Mouse (Mus musculus) B cell, adult 2 months (primary cell): ENCODE measurements around the gene Arhgef2.
A peak's percentile ranks its signal among the peaks of the same experiment; 100 is the strongest.

Experiments used
- DNase-seq, 2 experiments: peaks; one replicate each; pipeline ENCODE4 v3.0.0; 2022

Arhgef2 gene

GRCm38 (mm10) chr3:88622113-88622940, 16.6 kb downstream of the Arhgef2 start:
- DNase-seq, result peak; percentile 31

GRCm38 (mm10) chr3:88622941-88623345, 17.2 kb downstream of the Arhgef2 start:
- peak; percentile 26 to 30 for DNase-seq

- peak; percentile 17 to 29 for DNase-seq
Observed at GRCm38 (mm10) chr3:88623346-88624135, 17.8 kb downstream of the Arhgef2 start.

- DNase-seq, result no peak
Observed at GRCm38 (mm10) chr3:88624324-88624723, 18.6 kb downstream of the Arhgef2 start.

GRCm38 (mm10) chr3:88624951-88625350, 19.2 kb downstream of the Arhgef2 start:
- DNase-seq, result no peak

- no peak for DNase-seq
Observed at GRCm38 (mm10) chr3:88625531-88625930, 19.8 kb downstream of the Arhgef2 start.

- DNase-seq, result no peak
Observed at GRCm38 (mm10) chr3:88626316-88626715, 20.6 kb downstream of the Arhgef2 start.

GRCm38 (mm10) chr3:88627114-88627513, 21.3 kb downstream of the Arhgef2 start:
- DNase-seq, result no peak

GRCm38 (mm10) chr3:88627535-88627934, 21.8 kb downstream of the Arhgef2 start:
- no peak for DNase-seq

GRCm38 (mm10) chr3:88628766-88629165, 23.0 kb downstream of the Arhgef2 start:
- no peak for DNase-seq

- DNase-seq, result no peak
Observed at GRCm38 (mm10) chr3:88629244-88629643, 23.5 kb downstream of the Arhgef2 start.

GRCm38 (mm10) chr3:88630018-88630417, 24.3 kb downstream of the Arhgef2 start:
- DNase-seq, result no peak

GRCm38 (mm10) chr3:88630849-88631341, 25.1 kb downstream of the Arhgef2 start:
- no peak for DNase-seq

- DNase-seq, result peak in 1 of 2 experiments; percentile 24
Observed at GRCm38 (mm10) chr3:88631921-88632587, 26.3 kb downstream of the Arhgef2 start.

GRCm38 (mm10) chr3:88633056-88633455, 27.3 kb downstream of the Arhgef2 start:
- no peak for DNase-seq

GRCm38 (mm10) chr3:88635506-88636275, 29.9 kb downstream of the Arhgef2 start:
- no peak for DNase-seq

- DNase-seq, result no peak
Observed at GRCm38 (mm10) chr3:88636555-88636986, 30.8 kb downstream of the Arhgef2 start.

- no peak for DNase-seq
Observed at GRCm38 (mm10) chr3:88637134-88637533, 31.4 kb downstream of the Arhgef2 start.

- DNase-seq, result no peak
Observed at GRCm38 (mm10) chr3:88639239-88639638, 33.5 kb downstream of the Arhgef2 start.

GRCm38 (mm10) chr3:88640676-88641075, 34.9 kb downstream of the Arhgef2 start:
- peak; percentile 82 to 85 for DNase-seq

GRCm38 (mm10) chr3:88643078-88643477, 37.3 kb downstream of the Arhgef2 start:
- no peak for DNase-seq

- no peak for DNase-seq
Observed at GRCm38 (mm10) chr3:88645937-88646336, 40.2 kb downstream of the Arhgef2 start.
